Mouse (Mus musculus) liver, embryonic 16.5 days (tissue): ENCODE data around the gene Polrmt. TPM values are rescaled to one million over a fixed set of nuclear protein-coding genes. Genes with fewer than 3 reads are reported as not detected.

Experiments used
- ATAC-seq: fragments of 200-750 bp; cut with Nextera tagmentation; 2 replicates; pipeline ENCODE4 v1.8.0; 2017; ENCODE audit warnings: low read depth, mild to moderate bottlenecking, moderate number of reproducible peaks, moderate library complexity
- H3K27ac ChIP-seq: fragments of 300-500 bp; sonication (generic); 2 replicates; pipeline ENCODE4 v1.5.1; 2014; ENCODE audit warnings: mild to moderate bottlenecking, low read length
- H3K27me3 ChIP-seq: fragments of 300-500 bp; sonication (generic); 2 replicates; pipeline ENCODE4 v1.6.1; 2014; ENCODE audit warnings: low read depth, low read length, mixed read lengths; ENCODE audit not compliant: control insufficient read depth, insufficient read depth
- H3K36me3 ChIP-seq: fragments of 300-500 bp; sonication (generic); 2 replicates; pipeline ENCODE4 v1.6.1; 2014; ENCODE audit warnings: mild to moderate bottlenecking; ENCODE audit not compliant: control insufficient read depth, insufficient read depth
- H3K4me1 ChIP-seq: fragments of 300-500 bp; sonication (generic); 2 replicates; pipeline ENCODE4 v1.6.1; 2014; ENCODE audit warnings: low read depth, low read length, mixed read lengths; ENCODE audit not compliant: control insufficient read depth
- H3K4me2 ChIP-seq: fragments of 300-500 bp; sonication (generic); 2 replicates; pipeline ENCODE4 v1.6.1; 2014; ENCODE audit warnings: low read depth, low read length, mixed read lengths
- H3K4me3 ChIP-seq: fragments of 300-500 bp; sonication (generic); 2 replicates; pipeline ENCODE4 v1.5.1; 2014; ENCODE audit warnings: low read depth, mild to moderate bottlenecking, low read length
- H3K9ac ChIP-seq: fragments of 300-500 bp; sonication (generic); 2 replicates; pipeline ENCODE4 v1.6.1; 2014; ENCODE audit warnings: low read depth, low read length
- H3K9me3 ChIP-seq: fragments of 300-500 bp; sonication (generic); replicated peaks from 2 replicates; pipeline ENCODE4 v1.6.1; 2016; ENCODE audit warnings: low read length; ENCODE audit not compliant: control insufficient read depth
- WGBS: fragments of 180-500 bp; shearing (Covaris S2); extraction: QIAGEN DNeasy Blood & Tissue Kit; methylation state at CpG from one replicate; pipeline ENCODE4 v1.1.7; 2014; ENCODE audit not compliant: insufficient replicate concordance; 5-methylcytosine and 5-hydroxymethylcytosine counted together
- polyA plus RNA-seq: library from polyadenylated mRNA; unstranded; fragments of >200 nt; fragmentation: Nextera tagmentation; extraction: Ambion mirVana; gene quantifications from 2 replicates; pipeline ENCODE4 v1.2.1, GENCODE M21; 2015

The Polrmt gene
- polyA plus RNA-seq, 1 experiment from 2014 or later = 13.4 TPM

- Histone ChIP-seq H3K4me3 (no peak overlapping the region), H3K27ac (no peak overlapping the region), H3K4me2 (no peak overlapping the region), H3K4me1 (peaks cover 23% of the 10 kb centered on the region), H3K9ac (no peak overlapping the region), H3K36me3 (no peaks in the 10 kb centered on the region), H3K27me3 (peaks cover 35% of the 10 kb centered on the region), H3K9me3 (peaks cover 2% of the 10 kb centered on the region; the same call in 1 of the 2 replicates)
- WGBS = 23% methylated on average over 15 of the region's 15 CpGs
- ATAC-seq = no peak
Observed at GRCm38 (mm10) chr10:79778006-79778405, 31.6 kb upstream of the Polrmt start.

- Histone ChIP-seq H3K9ac (0 out of 2 replicates have a peak within 1 kb of the TSS, but pooled peaks have one; percentile 13), H3K9me3 (peaks cover 4% of the 10 kb centered on the region; the same call in 1 of the 2 replicates), H3K4me2 (peak within 1 kb of the TSS; percentile 56), H3K27ac (no peak within 1 kb of the TSS), H3K4me3 (peak within 1 kb of the TSS; percentile 44), H3K27me3 (peaks cover 35% of the 10 kb centered on the region), H3K36me3 (no peaks in the 10 kb centered on the region), H3K4me1 (peaks cover 23% of the 10 kb centered on the region)
- WGBS = 4% methylated on average over 39 of the region's 39 CpGs
- no peak for ATAC-seq
Observed at GRCm38 (mm10) chr10:79777103-79777531, 30.7 kb upstream of the Polrmt start, which contains the start of gene Fstl3. Fstl3 (plus strand) TSS chr10:79777272.

GRCm38 (mm10) chr10:79774486-79775279 lies 28.3 kb upstream of the Polrmt start:
- WGBS = 60% methylated on average over 5 of the region's 5 CpGs
- peaks cover 6% of the 10 kb centered on the region for H3K4me1 ChIP-seq
- H3K27ac ChIP-seq = no peak overlapping the region
- no peaks in the 10 kb centered on the region for H3K36me3 ChIP-seq
- no peak for ATAC-seq
- peaks cover 32% of the 10 kb centered on the region for H3K27me3 ChIP-seq
- no peak overlapping the region for H3K4me2 ChIP-seq
- H3K9ac ChIP-seq = no peak overlapping the region
- H3K9me3 ChIP-seq = peaks cover 5% of the 10 kb centered on the region; the same call in 1 of the 2 replicates
- no peak overlapping the region for H3K4me3 ChIP-seq

- peaks cover 18% of the 10 kb centered on the region for H3K27me3 ChIP-seq
- ATAC-seq = no peak
- H3K4me3 ChIP-seq = no peak overlapping the region
- H3K4me2 ChIP-seq = no peak overlapping the region
- peaks cover 5% of the 10 kb centered on the region; the same call in 1 of the 2 replicates for H3K9me3 ChIP-seq
- peaks cover 4% of the 10 kb centered on the region for H3K4me1 ChIP-seq
- H3K27ac ChIP-seq = no peak overlapping the region
- no peak overlapping the region for H3K9ac ChIP-seq
- WGBS = 80% methylated on average over 2 of the region's 2 CpGs
- no peaks in the 10 kb centered on the region for H3K36me3 ChIP-seq
Observed at GRCm38 (mm10) chr10:79773208-79773607, 26.8 kb upstream of the Polrmt start.

- H3K9me3 ChIP-seq = peaks cover 5% of the 10 kb centered on the region; the same call in 1 of the 2 replicates
- no peaks in the 10 kb centered on the region for H3K36me3 ChIP-seq
- no peak for ATAC-seq
- H3K4me2 ChIP-seq = no peak overlapping the region
- peaks cover 12% of the 10 kb centered on the region for H3K4me1 ChIP-seq
- H3K27ac ChIP-seq = no peak overlapping the region
- peaks cover 9% of the 10 kb centered on the region for H3K27me3 ChIP-seq
- H3K4me3 ChIP-seq = no peak overlapping the region
- WGBS = 82% methylated on average over 3 of the region's 3 CpGs
- no peak overlapping the region for H3K9ac ChIP-seq
Observed at GRCm38 (mm10) chr10:79772320-79772719, 25.9 kb upstream of the Polrmt start.

GRCm38 (mm10) chr10:79769329-79769728 lies 22.9 kb upstream of the Polrmt start:
- no peaks in the 10 kb centered on the region for H3K36me3 ChIP-seq
- H3K27ac ChIP-seq = no peak overlapping the region
- ATAC-seq = no peak
- 56% methylated on average over 4 of the region's 4 CpGs for WGBS
- no peaks in the 10 kb centered on the region for H3K27me3 ChIP-seq
- H3K4me2 ChIP-seq = no peak overlapping the region
- no peak overlapping the region for H3K9ac ChIP-seq
- H3K9me3 ChIP-seq = 0 out of 2 replicates have a peak, but pooled peaks cover 3% of the 10 kb centered on the region
- peaks cover 24% of the 10 kb centered on the region for H3K4me1 ChIP-seq
- H3K4me3 ChIP-seq = no peak overlapping the region

- no peak for ATAC-seq
- Histone ChIP-seq H3K4me2 (no peak overlapping the region), H3K9ac (no peak overlapping the region), H3K4me3 (no peak overlapping the region), H3K27me3 (no peaks in the 10 kb centered on the region), H3K36me3 (no peaks in the 10 kb centered on the region), H3K9me3 (0 out of 2 replicates have a peak, but pooled peaks cover 3% of the 10 kb centered on the region), H3K4me1 (peaks cover 27% of the 10 kb centered on the region), H3K27ac (no peak overlapping the region)
- 2% methylated on average over 5 of the region's 5 CpGs for WGBS
Observed at GRCm38 (mm10) chr10:79768400-79768799, 22.0 kb upstream of the Polrmt start.

GRCm38 (mm10) chr10:79767372-79768244 lies 21.2 kb upstream of the Polrmt start:
- peak overlapping the region; percentile 60 for H3K9ac ChIP-seq
- H3K9me3 ChIP-seq = 0 out of 2 replicates have a peak, but pooled peaks cover 3% of the 10 kb centered on the region
- WGBS = 11% methylated on average over 40 of the region's 40 CpGs
- no peaks in the 10 kb centered on the region for H3K36me3 ChIP-seq
- peaks cover 27% of the 10 kb centered on the region for H3K4me1 ChIP-seq
- peak overlapping the region; percentile 88 for H3K27ac ChIP-seq
- H3K4me3 ChIP-seq = peak overlapping the region; percentile 95
- peak overlapping the region; percentile 84 for H3K4me2 ChIP-seq
- no peaks in the 10 kb centered on the region for H3K27me3 ChIP-seq
- peak; percentile 36 for ATAC-seq
